Mouse (Mus musculus) hindbrain, postnatal 0 days (tissue): ENCODE measurements at regions not wholly inside any gene's neighbourhood (a gene's known extent, or its start where the extent isn't known, plus 50 kb on each side); places are given as distances from the start of the nearest gene placed in this dataset.

Experiments used
- ATAC-seq: fragments of 200-750 bp; cut with Nextera tagmentation; 2 replicates; pipeline ENCODE4 v1.8.0; 2017; ENCODE audit warnings: mild to moderate bottlenecking, moderate TSS enrichment, moderate library complexity
- DNase-seq: peaks from one replicate; pipeline ENCODE4 v3.0.0-alpha.2; 2015; ENCODE audit warnings: low spot score
- H3K27ac ChIP-seq: fragments of 300-500 bp; sonication (generic); 2 replicates; pipeline ENCODE4 v1.5.1; 2014; ENCODE audit warnings: mild to moderate bottlenecking
- H3K27me3 ChIP-seq: fragments of 300-500 bp; sonication (generic); 2 replicates; pipeline ENCODE4 v1.6.1; 2014; ENCODE audit warnings: low read length, mixed read lengths; ENCODE audit not compliant: insufficient read depth
- H3K36me3 ChIP-seq: fragments of 300-500 bp; sonication (generic); 2 replicates; pipeline ENCODE4 v1.6.1; 2014; ENCODE audit warnings: low read length, mixed read lengths; ENCODE audit not compliant: insufficient read depth
- H3K4me1 ChIP-seq: fragments of 300-500 bp; sonication (generic); 2 replicates; pipeline ENCODE4 v1.6.1; 2014; ENCODE audit warnings: antibody characterized with exemption, low read length, mixed read lengths; ENCODE audit not compliant: insufficient read depth
- H3K4me2 ChIP-seq: fragments of 300-500 bp; sonication (generic); 2 replicates; pipeline ENCODE4 v1.6.1; 2014; ENCODE audit warnings: low read depth, mild to moderate bottlenecking, low read length, moderate library complexity, mixed read lengths
- H3K4me3 ChIP-seq: fragments of 300-500 bp; sonication (generic); 2 replicates; pipeline ENCODE4 v1.5.1; 2014; ENCODE audit warnings: low read length
- H3K9ac ChIP-seq: fragments of 300-500 bp; sonication (generic); replicated peaks from 2 replicates; pipeline ENCODE4 v1.6.1; 2014; ENCODE audit warnings: mild to moderate bottlenecking, low read length, moderate library complexity, mixed read lengths
- H3K9me3 ChIP-seq: fragments of 300-500 bp; sonication (generic); 2 replicates; pipeline ENCODE4 v1.6.1; 2016; ENCODE audit warnings: low read length, mixed read lengths
- CTCF ChIP-seq: IDR thresholded peaks from 2 replicates; pipeline ENCODE4 v1.5.1; 2016; ENCODE audit warnings: antibody characterized with exemption, control low read depth, low read depth
- WGBS: fragments of 180-500 bp; shearing (Covaris S2); extraction: QIAGEN DNeasy Blood & Tissue Kit; methylation state at CpG from one replicate; pipeline ENCODE4 v1.1.7; 2014; 5-methylcytosine and 5-hydroxymethylcytosine counted together

GRCm38 (mm10) chr9:5605015-5605414 is 259.8 kb downstream of the Casp12 start:
- no peak for TF ChIP-seq CTCF
- no peak for ATAC-seq

GRCm38 (mm10) chr9:5616725-5617124 is 271.5 kb downstream of the Casp12 start:
- no peak for TF ChIP-seq CTCF
- 95% methylated on average over 17 of the region's 17 CpGs for WGBS
- no peak for ATAC-seq

More at GRCm38 (mm10) chr9:5605015-5605414, 259.8 kb downstream of the Casp12 start:
- Histone ChIP-seq H3K9me3 (no peaks in the 10 kb centered on the region), H3K27me3 (no peaks in the 10 kb centered on the region), H3K4me3 (no peak overlapping the region), H3K27ac (no peak overlapping the region), H3K36me3 (no peaks in the 10 kb centered on the region), H3K4me1 (no peaks in the 10 kb centered on the region), H3K9ac (no peak overlapping the region), H3K4me2 (no peak overlapping the region)
- no peak for DNase-seq

GRCm38 (mm10) chr9:5623396-5623795 is 278.2 kb downstream of the Casp12 start:
- H3K4me3 ChIP-seq, result no peak overlapping the region
- H3K27me3 ChIP-seq, result no peaks in the 10 kb centered on the region
- TF ChIP-seq CTCF, result no peak
- no peaks in the 10 kb centered on the region for H3K9me3 ChIP-seq
- 87% methylated on average over 2 of the region's 2 CpGs for WGBS
- no peak overlapping the region for H3K4me2 ChIP-seq
- no peak overlapping the region for H3K9ac ChIP-seq
- no peaks in the 10 kb centered on the region for H3K36me3 ChIP-seq
- no peaks in the 10 kb centered on the region for H3K4me1 ChIP-seq
- ATAC-seq (no peak), DNase-seq (no peak)
- H3K27ac ChIP-seq, result no peak overlapping the region

More at GRCm38 (mm10) chr9:5616725-5617124, 271.5 kb downstream of the Casp12 start:
- H3K27ac ChIP-seq, result no peak overlapping the region
- DNase-seq, result no peak
- H3K36me3 ChIP-seq, result no peaks in the 10 kb centered on the region
- H3K4me2 ChIP-seq, result no peak overlapping the region
- no peaks in the 10 kb centered on the region for H3K27me3 ChIP-seq
- no peaks in the 10 kb centered on the region for H3K4me1 ChIP-seq
- H3K9me3 ChIP-seq, result no peaks in the 10 kb centered on the region
- H3K9ac ChIP-seq, result no peak overlapping the region
- no peak overlapping the region for H3K4me3 ChIP-seq

GRCm38 (mm10) chr9:5627521-5627920 is 282.3 kb downstream of the Casp12 start:
- Histone ChIP-seq H3K27me3 (no peaks in the 10 kb centered on the region), H3K36me3 (no peaks in the 10 kb centered on the region), H3K4me2 (no peak overlapping the region), H3K9me3 (no peaks in the 10 kb centered on the region), H3K4me1 (no peaks in the 10 kb centered on the region), H3K4me3 (no peak overlapping the region), H3K9ac (no peak overlapping the region), H3K27ac (no peak overlapping the region)
- DNase-seq (no peak), ATAC-seq (no peak)
- WGBS, result 75% methylated on average over 1 of the region's 1 CpGs
- no peak for TF ChIP-seq CTCF

GRCm38 (mm10) chr9:5634461-5634953 is 289.3 kb downstream of the Casp12 start:
- Histone ChIP-seq H3K4me3 (no peak overlapping the region), H3K36me3 (no peaks in the 10 kb centered on the region), H3K27me3 (no peaks in the 10 kb centered on the region), H3K9ac (no peak overlapping the region), H3K9me3 (no peaks in the 10 kb centered on the region), H3K4me1 (no peaks in the 10 kb centered on the region), H3K4me2 (no peak overlapping the region), H3K27ac (no peak overlapping the region)
- ATAC-seq (no peak; the same call in 1 of the 2 replicates), DNase-seq (peak; percentile 12)
- WGBS, result 42% methylated on average over 3 of the region's 3 CpGs
- TF ChIP-seq CTCF, result no peak

GRCm38 (mm10) chr9:5634969-5635368 is 289.7 kb downstream of the Casp12 start:
- Histone ChIP-seq H3K27ac (no peak overlapping the region), H3K4me3 (no peak overlapping the region), H3K27me3 (no peaks in the 10 kb centered on the region), H3K9ac (no peak overlapping the region), H3K4me2 (no peak overlapping the region), H3K36me3 (no peaks in the 10 kb centered on the region), H3K4me1 (no peaks in the 10 kb centered on the region), H3K9me3 (no peaks in the 10 kb centered on the region)
- DNase-seq, result peak; percentile 82
- 21% methylated on average over 1 of the region's 1 CpGs for WGBS
- ATAC-seq, result peak; percentile 69
- peak; percentile 71 for TF ChIP-seq CTCF

- no peak overlapping the region for H3K27ac ChIP-seq
- ATAC-seq, result no peak
- H3K4me1 ChIP-seq, result no peaks in the 10 kb centered on the region
- H3K36me3 ChIP-seq, result no peaks in the 10 kb centered on the region
- TF ChIP-seq CTCF, result no peak
- no peaks in the 10 kb centered on the region for H3K27me3 ChIP-seq
- no peak overlapping the region for H3K9ac ChIP-seq
- no peaks in the 10 kb centered on the region for H3K9me3 ChIP-seq
- no peak overlapping the region for H3K4me2 ChIP-seq
- no peak for DNase-seq
- no peak overlapping the region for H3K4me3 ChIP-seq
- 84% methylated on average over 7 of the region's 7 CpGs for WGBS
These were observed 318.7 kb downstream of the Casp12 start for GRCm38 (mm10) chr9:5663886-5664285.
